Mouse (Mus musculus): ENCODE results near the gene 4930469K13Rik. TPM values are rescaled to one million over a fixed set of nuclear protein-coding genes. Genes with fewer than 3 reads are reported as not detected.
A peak's percentile ranks its signal among the peaks of the same experiment; 100 is the strongest.

4930469K13Rik gene
- polyA plus RNA-seq, 1 experiment, result not detected

GRCm38 (mm10) chr11:33937641-33938040 is 160.7 kb downstream of the 4930469K13Rik start:
- no peak overlapping the region for H3K27ac ChIP-seq (ENCODE audit: insufficient read depth, low read depth, low read length)
- no peak for TF ChIP-seq CTCF (IDR thresholded peaks at IDR 0.05; ENCODE audit: insufficient read depth, low read depth, low read length)
- no peak for TF ChIP-seq POLR2A (IDR thresholded peaks at IDR 0.05; ENCODE audit: insufficient read depth, low read depth, low read length)
- H3K4me1 ChIP-seq (ENCODE audit: control insufficient read depth, insufficient read depth, low read length), result peaks cover 13% of the 10 kb centered on the region
- WGBS, result 90% methylated on average over 8 of the region's 8 CpGs
- no peak overlapping the region for H3K4me3 ChIP-seq (ENCODE audit: insufficient read depth, low read depth, low read length)

GRCm38 (mm10) chr11:33934286-33934685 is 164.1 kb downstream of the 4930469K13Rik start:
- peaks cover 21% of the 10 kb centered on the region for H3K4me1 ChIP-seq (ENCODE audit: control insufficient read depth, insufficient read depth, low read length)
- TF ChIP-seq CTCF (IDR thresholded peaks at IDR 0.05; ENCODE audit: insufficient read depth, low read depth, low read length) (peak; percentile 24; the same call in 1 of the 2 replicates), POLR2A (IDR thresholded peaks at IDR 0.05; ENCODE audit: insufficient read depth, low read depth, low read length) (no peak)
- 71% methylated on average over 9 of the region's 9 CpGs for WGBS
- no peak overlapping the region for H3K27ac ChIP-seq (ENCODE audit: insufficient read depth, low read depth, low read length)
- no peak overlapping the region for H3K4me3 ChIP-seq (ENCODE audit: insufficient read depth, low read depth, low read length)

GRCm38 (mm10) chr11:33932386-33933111 is 165.8 kb downstream of the 4930469K13Rik start:
- Histone ChIP-seq H3K4me3 (ENCODE audit: insufficient read depth, low read depth, low read length) (no peak overlapping the region), H3K27ac (ENCODE audit: insufficient read depth, low read depth, low read length) (peak overlapping the region; percentile 26), H3K4me1 (ENCODE audit: control insufficient read depth, insufficient read depth, low read length) (peaks cover 17% of the 10 kb centered on the region)
- TF ChIP-seq POLR2A (IDR thresholded peaks at IDR 0.05; ENCODE audit: insufficient read depth, low read depth, low read length) (no peak), CTCF (IDR thresholded peaks at IDR 0.05; ENCODE audit: insufficient read depth, low read depth, low read length) (no peak)
- 34% methylated on average over 18 of the region's 18 CpGs for WGBS

GRCm38 (mm10) chr11:33931836-33932385 is 166.4 kb downstream of the 4930469K13Rik start:
- 23% methylated on average over 10 of the region's 10 CpGs for WGBS
- Histone ChIP-seq H3K4me3 (ENCODE audit: insufficient read depth, low read depth, low read length) (no peak overlapping the region), H3K27ac (ENCODE audit: insufficient read depth, low read depth, low read length) (peak overlapping the region; percentile 26), H3K4me1 (ENCODE audit: control insufficient read depth, insufficient read depth, low read length) (peaks cover 15% of the 10 kb centered on the region)
- TF ChIP-seq CTCF (IDR thresholded peaks at IDR 0.05; ENCODE audit: insufficient read depth, low read depth, low read length) (no peak), POLR2A (IDR thresholded peaks at IDR 0.05; ENCODE audit: insufficient read depth, low read depth, low read length) (no peak)

- TF ChIP-seq POLR2A (IDR thresholded peaks at IDR 0.05; ENCODE audit: insufficient read depth, low read depth, low read length), result no peak
- no peak for TF ChIP-seq CTCF (IDR thresholded peaks at IDR 0.05; ENCODE audit: insufficient read depth, low read depth, low read length)
- Histone ChIP-seq H3K4me3 (ENCODE audit: insufficient read depth, low read depth, low read length) (no peak overlapping the region), H3K4me1 (ENCODE audit: control insufficient read depth, insufficient read depth, low read length) (peaks cover 17% of the 10 kb centered on the region), H3K27ac (ENCODE audit: insufficient read depth, low read depth, low read length) (no peak overlapping the region)
- WGBS, result 59% methylated on average over 11 of the region's 11 CpGs
These were observed 168.9 kb downstream of the 4930469K13Rik start for GRCm38 (mm10) chr11:33929412-33929811.

- Histone ChIP-seq H3K27ac (ENCODE audit: insufficient read depth, low read depth, low read length) (no peak overlapping the region), H3K4me1 (ENCODE audit: control insufficient read depth, insufficient read depth, low read length) (peaks cover 20% of the 10 kb centered on the region), H3K4me3 (ENCODE audit: insufficient read depth, low read depth, low read length) (no peak overlapping the region)
- TF ChIP-seq POLR2A (IDR thresholded peaks at IDR 0.05; ENCODE audit: insufficient read depth, low read depth, low read length) (no peak), CTCF (IDR thresholded peaks at IDR 0.05; ENCODE audit: insufficient read depth, low read depth, low read length) (0 out of 2 replicates have a peak, but pooled peaks have one; percentile 24)
- 53% methylated on average over 7 of the region's 7 CpGs for WGBS
These were observed 169.7 kb downstream of the 4930469K13Rik start for GRCm38 (mm10) chr11:33928658-33929057.

- H3K4me3 ChIP-seq (ENCODE audit: insufficient read depth, low read depth, low read length), result no peak overlapping the region
- no peak for TF ChIP-seq CTCF (IDR thresholded peaks at IDR 0.05; ENCODE audit: insufficient read depth, low read depth, low read length)
- no peak for TF ChIP-seq POLR2A (IDR thresholded peaks at IDR 0.05; ENCODE audit: insufficient read depth, low read depth, low read length)
- WGBS, result 69% methylated on average over 4 of the region's 4 CpGs
- no peak overlapping the region for H3K27ac ChIP-seq (ENCODE audit: insufficient read depth, low read depth, low read length)
- peaks cover 18% of the 10 kb centered on the region for H3K4me1 ChIP-seq (ENCODE audit: control insufficient read depth, insufficient read depth, low read length)
These were observed 170.5 kb downstream of the 4930469K13Rik start for GRCm38 (mm10) chr11:33927836-33928235.

GRCm38 (mm10) chr11:33927321-33927720 is 171.0 kb downstream of the 4930469K13Rik start:
- H3K4me1 ChIP-seq (ENCODE audit: control insufficient read depth, insufficient read depth, low read length), result peaks cover 13% of the 10 kb centered on the region
- H3K4me3 ChIP-seq (ENCODE audit: insufficient read depth, low read depth, low read length), result no peak overlapping the region
- TF ChIP-seq POLR2A (IDR thresholded peaks at IDR 0.05; ENCODE audit: insufficient read depth, low read depth, low read length), result no peak
- TF ChIP-seq CTCF (IDR thresholded peaks at IDR 0.05; ENCODE audit: insufficient read depth, low read depth, low read length), result no peak
- WGBS, result 65% methylated on average over 6 of the region's 6 CpGs
- no peak overlapping the region for H3K27ac ChIP-seq (ENCODE audit: insufficient read depth, low read depth, low read length)

- 82% methylated on average over 2 of the region's 2 CpGs for WGBS
These were observed 171.8 kb downstream of the 4930469K13Rik start for GRCm38 (mm10) chr11:33926551-33926950.

More at GRCm38 (mm10) chr11:33926551-33926950, 171.8 kb downstream of the 4930469K13Rik start:
- no peak overlapping the region for H3K27ac ChIP-seq (ENCODE audit: insufficient read depth, low read depth, low read length)
- no peak overlapping the region for H3K4me3 ChIP-seq (ENCODE audit: insufficient read depth, low read depth, low read length)
- H3K4me1 ChIP-seq (ENCODE audit: control insufficient read depth, insufficient read depth, low read length), result peaks cover 12% of the 10 kb centered on the region; the same call in 1 of the 2 replicates
- TF ChIP-seq POLR2A (IDR thresholded peaks at IDR 0.05; ENCODE audit: insufficient read depth, low read depth, low read length) (no peak), CTCF (IDR thresholded peaks at IDR 0.05; ENCODE audit: insufficient read depth, low read depth, low read length) (no peak)

All from olfactory bulb, adult 2 months (tissue).